Mouse (Mus musculus) stomach, embryonic 15.5 days (tissue): ENCODE measurements around the gene Zswim1. TPM values are rescaled to one million over a fixed set of nuclear protein-coding genes. Genes with fewer than 3 reads are reported as not detected.
A peak's percentile ranks its signal among the peaks of the same experiment; 100 is the strongest.
"Not testable (repeated sequence)": the region's sequence is repeated elsewhere in the genome, so short reads cannot be mapped to it uniquely, and the experiment has no call there.

Source experiments
- ATAC-seq: fragments of 200-750 bp; cut with Nextera tagmentation; 2 replicates; pipeline ENCODE4 v1.8.0; 2017; ENCODE audit warnings: low read depth, moderate number of reproducible peaks, moderate TSS enrichment; ENCODE audit not compliant: insufficient read depth, low FRiP score
- H3K27ac ChIP-seq: fragments of 300-500 bp; sonication (generic); 2 replicates; pipeline ENCODE4 v1.5.1; 2015; ENCODE audit warnings: mild to moderate bottlenecking, inconsistent platforms
- H3K27me3 ChIP-seq: fragments of 300-500 bp; sonication (generic); replicated peaks from 2 replicates; pipeline ENCODE4 v1.6.1; 2015; ENCODE audit warnings: inconsistent platforms
- H3K36me3 ChIP-seq: fragments of 300-500 bp; sonication (generic); 2 replicates; pipeline ENCODE4 v1.6.1; 2015; ENCODE audit warnings: inconsistent platforms
- H3K4me1 ChIP-seq: fragments of 300-500 bp; sonication (generic); 2 replicates; pipeline ENCODE4 v1.6.1; 2015; ENCODE audit warnings: inconsistent platforms
- H3K4me2 ChIP-seq: fragments of 300-500 bp; sonication (generic); 2 replicates; pipeline ENCODE4 v1.6.1; 2015; ENCODE audit warnings: mild to moderate bottlenecking, inconsistent platforms
- H3K4me3 ChIP-seq: fragments of 300-500 bp; sonication (generic); replicated peaks from 2 replicates; pipeline ENCODE4 v1.5.1; 2015; ENCODE audit warnings: inconsistent platforms
- H3K9ac ChIP-seq: fragments of 300-500 bp; sonication (generic); 2 replicates; pipeline ENCODE4 v1.6.1; 2015; ENCODE audit warnings: inconsistent platforms
- H3K9me3 ChIP-seq: fragments of 300-500 bp; sonication (generic); 2 replicates; pipeline ENCODE4 v1.6.1; 2016; ENCODE audit warnings: inconsistent platforms
- WGBS: fragments of 180-500 bp; shearing (Covaris S2); methylation state at CpG from one replicate; pipeline ENCODE4 v1.1.7; 2015; 5-methylcytosine and 5-hydroxymethylcytosine counted together
- polyA plus RNA-seq: library from polyadenylated mRNA; unstranded; fragments of >200 nt; fragmentation: Nextera tagmentation; extraction: Ambion mirVana; gene quantifications from 2 replicates; pipeline ENCODE4 v1.2.1, GENCODE M21; 2015

Gene Zswim1
- polyA plus RNA-seq, 1 experiment from 2014 or later: 13.1 TPM

DNA sequence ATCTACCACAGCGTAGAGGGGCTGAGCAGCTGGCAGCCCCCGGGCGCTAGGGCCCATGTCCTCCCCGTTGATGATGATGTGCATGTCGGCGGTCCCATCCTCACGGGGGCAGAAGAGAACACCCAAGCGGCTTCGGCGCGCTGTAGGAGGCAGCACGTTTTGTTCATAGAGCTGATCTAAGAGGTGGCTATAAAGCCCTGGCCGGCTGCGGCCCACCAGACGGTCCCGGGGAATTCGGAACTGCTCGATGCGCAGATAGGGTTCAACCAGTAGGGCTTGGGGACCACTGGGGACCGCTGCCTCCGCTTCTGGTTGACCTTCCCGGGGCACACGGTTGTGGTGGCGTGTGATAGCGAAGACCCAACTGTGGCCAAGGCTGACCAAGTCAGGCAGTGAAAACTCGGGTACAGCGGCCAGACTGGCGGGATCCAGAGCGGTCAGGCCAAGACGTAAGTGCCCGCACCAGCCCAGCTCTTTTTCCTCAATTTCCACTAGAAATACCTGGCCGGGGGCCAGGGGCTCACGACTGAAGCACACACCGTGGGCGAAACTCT, 10.3 kb downstream of the Zswim1 start, which contains the start of gene Ctsa:
Gene Ctsa (plus strand): TSS at position 126 of the 554 bp plus-strand sequence.
- peaks cover 17% of the 10 kb centered on the region for H3K4me1 ChIP-seq
- no peaks in the 10 kb centered on the region for H3K27me3 ChIP-seq
- H3K27ac ChIP-seq: peak within 1 kb of the TSS; percentile 87
- no peaks in the 10 kb centered on the region for H3K9me3 ChIP-seq
- 0 out of 2 replicates have a peak, but pooled peaks cover 3% of the 10 kb centered on the region for H3K36me3 ChIP-seq
- ATAC-seq: peak; percentile 69
- peak within 1 kb of the TSS; percentile 98 for H3K4me2 ChIP-seq
- WGBS: under 1% methylated on average over 35 of the region's 35 CpGs
- peak within 1 kb of the TSS; percentile 81 for H3K9ac ChIP-seq
- peak within 1 kb of the TSS; percentile 63 for H3K4me3 ChIP-seq

DNA sequence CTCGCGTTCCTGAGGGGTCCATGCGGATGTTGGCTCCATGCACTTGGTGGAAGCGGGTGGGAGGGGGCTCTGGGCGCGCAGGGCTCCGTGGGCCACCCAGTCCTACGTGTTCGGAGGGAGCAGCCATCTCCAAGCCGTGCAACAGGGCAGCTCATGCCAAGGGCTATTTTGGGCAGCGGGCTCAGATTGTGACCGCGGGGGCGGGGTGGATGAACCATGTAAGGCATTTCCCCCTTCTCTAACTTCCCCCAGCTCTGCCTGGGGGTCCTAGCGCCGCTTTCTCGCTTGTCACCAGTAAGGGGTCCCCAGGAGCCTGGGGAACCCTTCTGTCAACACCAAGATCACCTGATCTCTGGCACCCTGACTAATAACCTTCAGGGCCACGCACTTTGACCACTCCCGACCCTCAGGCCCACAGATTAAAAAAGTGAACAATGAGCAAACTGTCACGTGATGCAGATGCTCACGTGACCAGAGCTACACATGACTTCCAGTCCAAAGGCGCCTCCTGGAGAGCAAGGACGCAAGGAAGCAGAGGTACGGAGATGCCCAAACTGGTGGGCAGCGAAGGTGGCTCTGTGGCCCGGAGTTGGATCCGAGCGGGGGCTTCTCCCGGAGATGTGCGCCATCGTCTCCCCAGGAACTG, 11.0 kb downstream of the Zswim1 start, which contains the start of gene Neurl2:
Gene Neurl2 (minus strand): TSS at position 143 of the 646 bp plus-strand sequence.
- peak; percentile 63 for ATAC-seq
- WGBS: under 1% methylated on average over 31 of the region's 31 CpGs

DNA sequence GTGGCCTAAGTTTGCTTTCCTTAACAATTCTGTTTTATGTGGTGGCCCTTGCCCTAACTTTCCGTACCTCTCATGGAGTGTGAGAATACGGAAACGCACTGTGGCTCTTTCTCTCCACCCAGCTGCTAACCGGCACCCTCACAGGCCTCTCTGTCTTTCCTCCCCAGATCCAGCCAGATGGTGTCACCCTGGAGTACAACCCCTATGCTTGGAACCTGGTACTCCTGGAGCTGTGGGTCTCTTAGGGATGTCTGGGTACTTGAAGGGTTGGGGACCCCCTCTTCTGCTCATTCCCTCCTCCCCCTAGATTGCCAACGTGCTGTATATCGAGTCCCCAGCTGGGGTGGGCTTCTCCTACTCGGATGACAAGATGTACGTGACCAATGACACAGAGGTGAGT, 12.0 kb downstream of the Zswim1 start:
- ATAC-seq: no peak
- H3K4me3 ChIP-seq: peak overlapping the region; percentile 63
- H3K9ac ChIP-seq: peak overlapping the region; percentile 81; the same call in 1 of the 2 replicates
- no peaks in the 10 kb centered on the region for H3K27me3 ChIP-seq
- H3K4me1 ChIP-seq: peaks cover 17% of the 10 kb centered on the region
- 35% methylated on average over 8 of the region's 8 CpGs for WGBS
- peak overlapping the region; percentile 98 for H3K4me2 ChIP-seq
- H3K36me3 ChIP-seq: peaks cover 13% of the 10 kb centered on the region; the same call in 1 of the 2 replicates
- no peak overlapping the region for H3K27ac ChIP-seq
- H3K9me3 ChIP-seq: no peaks in the 10 kb centered on the region

More for the DNA sequence above, 11.0 kb downstream of the Zswim1 start, which contains the start of gene Neurl2:
- H3K9me3 ChIP-seq: no peaks in the 10 kb centered on the region
- H3K4me2 ChIP-seq: peak within 1 kb of the TSS; percentile 98
- H3K27me3 ChIP-seq: no peaks in the 10 kb centered on the region
- peak within 1 kb of the TSS; percentile 81 for H3K9ac ChIP-seq
- H3K4me3 ChIP-seq: peak within 1 kb of the TSS; percentile 63
- H3K4me1 ChIP-seq: peaks cover 17% of the 10 kb centered on the region
- peak within 1 kb of the TSS; percentile 87 for H3K27ac ChIP-seq
- H3K36me3 ChIP-seq: 0 out of 2 replicates have a peak, but pooled peaks cover 3% of the 10 kb centered on the region

DNA sequence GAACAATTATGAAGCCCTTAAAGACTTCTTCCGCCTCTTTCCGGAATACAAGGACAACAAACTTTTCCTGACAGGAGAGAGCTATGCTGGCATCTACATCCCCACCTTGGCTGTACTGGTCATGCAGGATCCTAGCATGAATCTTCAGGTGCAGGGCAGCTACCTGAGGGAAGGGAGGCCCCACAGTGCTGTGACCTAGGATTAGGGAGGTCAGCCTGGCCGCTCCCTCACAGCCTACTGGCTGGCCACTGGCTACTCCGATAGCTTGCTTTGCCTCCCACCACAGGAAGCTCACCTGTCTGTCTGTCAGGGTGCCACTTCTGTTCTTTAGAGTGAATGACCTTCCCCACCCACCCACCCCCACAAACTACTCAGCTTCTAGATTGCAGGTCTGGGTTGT, 12.7 kb downstream of the Zswim1 start:
- Histone ChIP-seq H3K4me2 (no peak overlapping the region), H3K4me1 (peaks cover 17% of the 10 kb centered on the region), H3K36me3 (peaks cover 19% of the 10 kb centered on the region; the same call in 1 of the 2 replicates), H3K9ac (no peak overlapping the region), H3K9me3 (no peaks in the 10 kb centered on the region), H3K4me3 (peak overlapping the region; percentile 63; the same call in 1 of the 2 replicates), H3K27me3 (no peaks in the 10 kb centered on the region), H3K27ac (no peak overlapping the region)
- WGBS: 87% methylated on average over 4 of the region's 4 CpGs
- no peak for ATAC-seq

DNA sequence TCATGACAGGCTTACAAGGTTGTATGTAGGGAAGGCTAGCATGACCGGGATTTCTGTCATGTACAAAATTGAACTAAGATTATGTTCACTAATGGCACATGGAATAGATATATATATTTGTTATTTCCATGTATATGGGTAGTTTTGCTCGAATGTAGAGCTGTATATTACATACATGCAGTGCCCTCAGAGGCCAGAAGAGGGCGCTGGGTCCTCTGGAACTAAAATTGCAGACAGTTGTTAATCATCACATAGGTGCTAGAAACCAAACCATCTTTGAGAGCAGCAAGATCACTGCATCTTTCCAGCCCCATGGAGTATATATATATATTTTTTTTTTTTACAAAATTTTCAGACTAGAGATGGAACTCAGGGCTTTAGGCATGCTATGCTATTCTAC, 23.3 kb downstream of the Zswim1 start:
- Histone ChIP-seq H3K4me1 (no peaks in the 10 kb centered on the region), H3K27ac (no peak overlapping the region), H3K4me3 (no peak overlapping the region), H3K9me3 (no peaks in the 10 kb centered on the region), H3K9ac (no peak overlapping the region), H3K27me3 (no peaks in the 10 kb centered on the region), H3K4me2 (no peak overlapping the region), H3K36me3 (no peaks in the 10 kb centered on the region)
- WGBS: 50% methylated on average over 3 of the region's 3 CpGs
- no peak for ATAC-seq

DNA sequence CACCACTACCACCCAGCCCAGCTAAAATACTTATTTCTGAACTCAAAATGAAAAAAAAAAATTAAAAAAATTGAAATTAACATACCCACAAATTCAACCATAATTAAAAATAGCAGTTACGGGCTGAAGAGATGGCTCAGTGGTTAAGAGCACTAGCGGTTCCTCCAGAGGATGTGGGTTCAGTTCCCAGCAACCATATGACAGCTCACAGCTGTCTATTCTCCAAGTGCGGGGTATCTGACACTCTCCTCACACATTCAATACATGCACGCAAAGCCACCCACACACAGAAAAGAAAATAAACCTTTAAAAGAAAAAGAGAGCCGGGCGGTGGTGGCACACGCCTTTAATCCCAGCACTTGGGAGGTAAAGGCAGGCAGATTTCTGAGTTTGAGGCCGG, 27.6 kb downstream of the Zswim1 start:
- no peak overlapping the region for H3K4me3 ChIP-seq
- H3K27me3 ChIP-seq: no peaks in the 10 kb centered on the region
- H3K4me1 ChIP-seq: no peaks in the 10 kb centered on the region
- H3K36me3 ChIP-seq: no peaks in the 10 kb centered on the region
- 75% methylated on average over 8 of the region's 8 CpGs for WGBS
- no peak overlapping the region for H3K27ac ChIP-seq
- H3K9ac ChIP-seq: no peak overlapping the region
- no peak overlapping the region for H3K4me2 ChIP-seq
- H3K9me3 ChIP-seq: no peaks in the 10 kb centered on the region
- ATAC-seq: no peak

DNA sequence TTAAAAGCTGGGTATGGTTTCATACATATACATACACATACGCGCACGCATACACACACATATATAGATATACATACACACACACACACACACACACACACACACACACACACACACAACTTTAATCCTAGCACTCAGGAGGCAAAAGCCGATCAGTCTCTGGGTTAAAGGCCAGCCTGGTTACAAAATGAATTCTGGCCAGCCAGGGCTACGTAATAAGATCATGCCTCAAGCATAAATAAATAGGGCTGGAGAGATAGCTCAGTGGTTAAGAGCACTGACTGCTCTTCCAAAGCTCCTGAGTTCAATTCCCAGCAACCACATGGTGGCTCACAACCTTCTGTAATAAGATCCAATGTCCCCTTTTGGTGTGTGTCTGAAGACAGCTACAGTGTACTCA, 33.1 kb downstream of the Zswim1 start:
- H3K4me3 ChIP-seq, H3K36me3 ChIP-seq, ATAC-seq, H3K27ac ChIP-seq, H3K9ac ChIP-seq, H3K9me3 ChIP-seq, H3K4me2 ChIP-seq: not testable (repeated sequence)
- H3K27me3 ChIP-seq: peaks cover 12% of the 10 kb centered on the region
- 79% methylated on average over 5 of the region's 5 CpGs for WGBS
- H3K4me1 ChIP-seq: peaks cover 30% of the 10 kb centered on the region

DNA sequence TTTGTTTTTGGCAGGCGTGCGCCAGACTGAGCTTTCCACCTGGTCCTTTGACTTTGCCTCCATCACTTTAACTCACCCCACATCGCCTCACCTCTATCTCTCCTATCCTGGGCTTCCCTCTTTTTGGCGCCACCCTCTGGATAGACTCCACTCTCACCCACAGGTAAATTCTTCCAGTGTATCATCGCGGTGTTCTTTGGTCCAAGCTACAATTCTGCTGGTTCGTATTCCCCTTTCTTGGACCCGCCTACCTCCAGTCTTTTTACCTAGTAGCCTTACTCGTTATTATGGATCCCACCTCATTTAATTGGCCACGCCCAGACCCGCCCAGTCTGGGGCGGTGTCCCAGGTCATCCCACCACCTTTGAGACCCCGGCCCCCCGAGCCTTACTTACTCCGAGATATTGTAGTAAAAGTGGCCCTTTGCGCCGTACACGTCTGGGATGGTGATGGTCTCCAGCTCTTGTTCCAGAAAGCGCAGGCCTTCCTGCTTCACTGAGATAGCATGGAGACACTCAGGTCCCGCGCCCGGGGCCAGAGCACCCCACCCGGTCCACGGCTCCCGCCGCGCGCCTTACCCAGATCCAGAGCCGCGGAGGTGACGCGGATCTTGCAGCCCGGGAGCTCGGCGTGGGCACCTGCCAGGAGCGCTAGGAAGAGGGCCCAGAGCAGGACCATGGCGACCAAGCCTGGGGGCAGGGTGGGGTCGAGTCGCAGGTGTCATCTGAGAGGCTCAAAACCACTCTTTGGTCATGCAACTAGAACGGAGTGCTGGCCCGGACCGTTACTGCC, 34.0 kb downstream of the Zswim1 start:
- no peak overlapping the region for H3K27ac ChIP-seq

DNA sequence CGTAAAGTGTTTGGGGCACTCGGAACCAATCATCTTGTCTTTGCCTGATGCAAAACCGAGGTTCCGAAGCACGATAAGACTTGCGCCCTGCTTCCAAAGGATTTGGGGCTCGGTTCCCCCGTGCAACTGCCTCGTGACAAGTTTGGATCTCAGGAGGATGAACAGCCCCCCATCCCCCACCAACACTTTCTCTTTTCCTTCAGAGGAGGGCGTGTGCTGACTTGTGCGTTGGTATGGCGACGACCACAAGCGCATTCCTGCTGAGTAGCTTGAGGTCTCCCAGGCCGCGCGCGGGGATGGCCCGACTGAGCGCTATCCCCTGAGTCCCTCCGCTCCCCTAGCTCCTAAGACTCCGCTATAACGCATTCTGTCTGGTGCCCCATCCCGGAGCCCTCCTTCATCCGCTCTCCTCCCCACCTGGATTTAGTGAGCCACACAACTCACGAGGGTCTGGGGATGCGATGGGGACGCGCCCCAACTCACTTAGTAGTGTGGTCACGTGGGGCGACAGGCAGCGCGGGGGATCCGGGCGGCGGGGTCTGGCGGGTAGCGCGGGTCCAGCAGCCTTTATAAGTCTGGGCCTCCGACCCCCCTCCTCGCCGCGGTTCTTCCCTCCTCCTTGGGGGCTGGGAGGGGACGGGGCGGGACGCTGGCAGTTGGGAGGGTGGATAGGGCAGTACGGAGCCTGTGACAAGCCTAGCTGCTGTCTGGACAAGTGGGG, 34.8 kb downstream of the Zswim1 start, which contains the start of gene Pltp:
Gene Pltp (minus strand): TSS at position 611 of the 721 bp plus-strand sequence.
- WGBS: under 1% methylated on average over 46 of the region's 47 CpGs
- peak within 1 kb of the TSS; percentile 73; the same call in 1 of the 2 replicates for H3K27ac ChIP-seq
- H3K4me2 ChIP-seq: peak within 1 kb of the TSS; percentile 94
- H3K4me1 ChIP-seq: peaks cover 42% of the 10 kb centered on the region
- peak; percentile 51; the same call in 1 of the 2 replicates for ATAC-seq
- H3K36me3 ChIP-seq: no peaks in the 10 kb centered on the region
- no peaks in the 10 kb centered on the region for H3K9me3 ChIP-seq
- peaks cover 12% of the 10 kb centered on the region for H3K27me3 ChIP-seq
- peak within 1 kb of the TSS; percentile 40; the same call in 1 of the 2 replicates for H3K9ac ChIP-seq
- H3K4me3 ChIP-seq: peak within 1 kb of the TSS; percentile 51

More for the DNA sequence above, 34.0 kb downstream of the Zswim1 start:
- Histone ChIP-seq H3K4me1 (peaks cover 36% of the 10 kb centered on the region), H3K4me2 (peak overlapping the region; percentile 94), H3K4me3 (peak overlapping the region; percentile 51), H3K36me3 (no peaks in the 10 kb centered on the region), H3K9me3 (no peaks in the 10 kb centered on the region), H3K27me3 (peaks cover 12% of the 10 kb centered on the region), H3K9ac (peak overlapping the region; percentile 40; the same call in 1 of the 2 replicates)
- no peak for ATAC-seq
- 2% methylated on average over 42 of the region's 42 CpGs for WGBS

DNA sequence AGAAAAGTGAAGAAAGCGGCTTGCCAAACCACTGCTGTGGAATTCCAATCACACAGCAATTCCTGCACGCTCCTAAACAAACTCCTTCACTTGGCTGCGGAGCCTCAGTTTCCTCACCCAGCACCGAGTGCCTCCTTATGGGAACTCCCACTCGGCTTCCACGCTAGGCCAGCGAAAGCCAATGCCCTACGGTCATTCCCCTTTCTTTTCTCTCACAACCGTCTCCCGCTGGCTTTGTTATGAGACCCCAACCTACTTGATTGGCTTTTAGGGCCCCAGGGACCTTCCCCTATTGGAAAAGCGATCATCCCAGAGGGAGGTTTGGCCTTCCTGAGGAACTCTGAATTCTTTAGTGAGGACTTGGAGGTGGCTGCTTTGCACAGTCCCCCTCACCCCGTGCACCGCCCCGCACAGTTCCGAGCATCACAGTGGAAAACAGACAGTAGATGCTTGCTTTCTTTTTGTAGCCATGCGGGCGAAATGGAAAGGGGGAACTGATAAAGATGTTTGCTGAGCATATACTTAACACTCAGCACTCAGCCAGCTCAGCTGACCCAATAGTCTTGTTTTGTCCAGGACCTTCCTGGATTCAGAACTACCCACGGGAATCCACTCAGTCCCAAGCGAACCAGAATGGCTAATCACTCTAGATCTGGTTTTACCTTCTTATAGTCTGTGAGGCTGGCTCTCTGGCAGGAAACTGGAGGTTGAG, 35.5 kb downstream of the Zswim1 start:
- H3K9ac ChIP-seq: 0 out of 2 replicates have a peak overlapping the region, but pooled peaks have one; percentile 27
- H3K4me1 ChIP-seq: peaks cover 48% of the 10 kb centered on the region
- ATAC-seq: no peak
- H3K27ac ChIP-seq: peak overlapping the region; percentile 64; the same call in 1 of the 2 replicates
- 13% methylated on average over 19 of the region's 19 CpGs for WGBS
- peak overlapping the region; percentile 51 for H3K4me3 ChIP-seq
- H3K36me3 ChIP-seq: no peaks in the 10 kb centered on the region
- H3K9me3 ChIP-seq: no peaks in the 10 kb centered on the region
- peaks cover 12% of the 10 kb centered on the region for H3K27me3 ChIP-seq
- peak overlapping the region; percentile 94 for H3K4me2 ChIP-seq
